Mouse (Mus musculus): ENCODE data around the gene Snrpb2. TPM values are rescaled to one million over a fixed set of nuclear protein-coding genes. Genes with fewer than 3 reads are reported as not detected.

Gene Snrpb2
- polyA plus RNA-seq, 1 experiment = 21.0 TPM

- 39% methylated on average over 10 of the region's 10 CpGs for WGBS
- Histone ChIP-seq H3K4me3 (replicated peaks; ENCODE audit: insufficient read depth, low read depth, low read length) (no peak overlapping the region), H3K27ac (ENCODE audit: insufficient read depth, low read length) (no peak overlapping the region), H3K4me1 (ENCODE audit: control insufficient read depth, insufficient read depth, low read length) (no peaks in the 10 kb centered on the region), H3K27me3 (ENCODE audit: control insufficient read depth, insufficient read depth, low read length) (no peaks in the 10 kb centered on the region; the same call in 1 of the 2 replicates)
- TF ChIP-seq CTCF (IDR thresholded peaks at IDR 0.05; ENCODE audit: borderline replicate concordance, insufficient read depth, low read depth, low read length) (no peak), POLR2A (IDR thresholded peaks at IDR 0.05; ENCODE audit: borderline replicate concordance, insufficient read depth, low read length) (no peak)
- no peak for DNase-seq
Measured at GRCm38 (mm10) chr2:143032378-143033255, 30.2 kb upstream of the Snrpb2 start.

GRCm38 (mm10) chr2:143034350-143035085, 28.3 kb upstream of the Snrpb2 start:
- Histone ChIP-seq H3K27ac (ENCODE audit: insufficient read depth, low read length) (no peak overlapping the region), H3K4me3 (replicated peaks; ENCODE audit: insufficient read depth, low read depth, low read length) (no peak overlapping the region), H3K27me3 (ENCODE audit: control insufficient read depth, insufficient read depth, low read length) (no peaks in the 10 kb centered on the region; the same call in 1 of the 2 replicates), H3K4me1 (ENCODE audit: control insufficient read depth, insufficient read depth, low read length) (no peaks in the 10 kb centered on the region)
- 69% methylated on average over 7 of the region's 7 CpGs for WGBS
- DNase-seq = no peak
- TF ChIP-seq POLR2A (IDR thresholded peaks at IDR 0.05; ENCODE audit: borderline replicate concordance, insufficient read depth, low read length) = no peak
- no peak for TF ChIP-seq CTCF (IDR thresholded peaks at IDR 0.05; ENCODE audit: borderline replicate concordance, insufficient read depth, low read depth, low read length)

- Histone ChIP-seq H3K27ac (ENCODE audit: insufficient read depth, low read length) (no peak overlapping the region), H3K4me1 (ENCODE audit: control insufficient read depth, insufficient read depth, low read length) (no peaks in the 10 kb centered on the region), H3K4me3 (replicated peaks; ENCODE audit: insufficient read depth, low read depth, low read length) (no peak overlapping the region), H3K27me3 (ENCODE audit: control insufficient read depth, insufficient read depth, low read length) (no peaks in the 10 kb centered on the region; the same call in 1 of the 2 replicates)
- WGBS = 75% methylated on average over 10 of the region's 10 CpGs
- DNase-seq = no peak
- no peak for TF ChIP-seq CTCF (IDR thresholded peaks at IDR 0.05; ENCODE audit: borderline replicate concordance, insufficient read depth, low read depth, low read length)
- no peak for TF ChIP-seq POLR2A (IDR thresholded peaks at IDR 0.05; ENCODE audit: borderline replicate concordance, insufficient read depth, low read length)
Measured at GRCm38 (mm10) chr2:143035086-143035593, 27.7 kb upstream of the Snrpb2 start.

- DNase-seq = no peak
- TF ChIP-seq CTCF (IDR thresholded peaks at IDR 0.05; ENCODE audit: borderline replicate concordance, insufficient read depth, low read depth, low read length) (no peak), POLR2A (IDR thresholded peaks at IDR 0.05; ENCODE audit: borderline replicate concordance, insufficient read depth, low read length) (no peak)
- no peaks in the 10 kb centered on the region for H3K4me1 ChIP-seq (ENCODE audit: control insufficient read depth, insufficient read depth, low read length)
- 83% methylated on average over 1 of the region's 1 CpGs for WGBS
- H3K27ac ChIP-seq (ENCODE audit: insufficient read depth, low read length) = no peak overlapping the region
- no peak overlapping the region for H3K4me3 ChIP-seq (replicated peaks; ENCODE audit: insufficient read depth, low read depth, low read length)
- no peaks in the 10 kb centered on the region for H3K27me3 ChIP-seq (ENCODE audit: control insufficient read depth, insufficient read depth, low read length)
Measured at GRCm38 (mm10) chr2:143041596-143041995, 21.2 kb upstream of the Snrpb2 start.

GRCm38 (mm10) chr2:143055251-143055650, 7.6 kb upstream of the Snrpb2 start:
- Histone ChIP-seq H3K4me1 (ENCODE audit: control insufficient read depth, insufficient read depth, low read length) (no peaks in the 10 kb centered on the region), H3K27me3 (ENCODE audit: control insufficient read depth, insufficient read depth, low read length) (no peaks in the 10 kb centered on the region; the same call in 1 of the 2 replicates), H3K4me3 (replicated peaks; ENCODE audit: insufficient read depth, low read depth, low read length) (no peak overlapping the region), H3K27ac (ENCODE audit: insufficient read depth, low read length) (no peak overlapping the region)
- DNase-seq = no peak
- TF ChIP-seq CTCF (IDR thresholded peaks at IDR 0.05; ENCODE audit: borderline replicate concordance, insufficient read depth, low read depth, low read length) = no peak
- TF ChIP-seq POLR2A (IDR thresholded peaks at IDR 0.05; ENCODE audit: borderline replicate concordance, insufficient read depth, low read length) = no peak

GRCm38 (mm10) chr2:143056736-143057135, 6.1 kb upstream of the Snrpb2 start:
- WGBS = 58% methylated on average over 5 of the region's 5 CpGs
- no peak for DNase-seq
- no peak overlapping the region for H3K27ac ChIP-seq (ENCODE audit: insufficient read depth, low read length)
- no peak for TF ChIP-seq CTCF (IDR thresholded peaks at IDR 0.05; ENCODE audit: borderline replicate concordance, insufficient read depth, low read depth, low read length)
- no peak for TF ChIP-seq POLR2A (IDR thresholded peaks at IDR 0.05; ENCODE audit: borderline replicate concordance, insufficient read depth, low read length)
- no peaks in the 10 kb centered on the region; the same call in 1 of the 2 replicates for H3K27me3 ChIP-seq (ENCODE audit: control insufficient read depth, insufficient read depth, low read length)
- H3K4me1 ChIP-seq (ENCODE audit: control insufficient read depth, insufficient read depth, low read length) = no peaks in the 10 kb centered on the region
- H3K4me3 ChIP-seq (replicated peaks; ENCODE audit: insufficient read depth, low read depth, low read length) = no peak overlapping the region

- H3K27me3 ChIP-seq (ENCODE audit: control insufficient read depth, insufficient read depth, low read length) = no peaks in the 10 kb centered on the region
- no peak for DNase-seq
- no peak for TF ChIP-seq POLR2A (IDR thresholded peaks at IDR 0.05; ENCODE audit: borderline replicate concordance, insufficient read depth, low read length)
- no peak for TF ChIP-seq CTCF (IDR thresholded peaks at IDR 0.05; ENCODE audit: borderline replicate concordance, insufficient read depth, low read depth, low read length)
- no peak overlapping the region for H3K27ac ChIP-seq (ENCODE audit: insufficient read depth, low read length)
- 41% methylated on average over 6 of the region's 6 CpGs for WGBS
- no peaks in the 10 kb centered on the region for H3K4me1 ChIP-seq (ENCODE audit: control insufficient read depth, insufficient read depth, low read length)
- peak overlapping the region; percentile 99 for H3K4me3 ChIP-seq (replicated peaks; ENCODE audit: insufficient read depth, low read depth, low read length)
Measured at GRCm38 (mm10) chr2:143062432-143062811, 417 bp upstream of the Snrpb2 start.

Measured in cerebellum, adult 2 months (tissue).